Mouse (Mus musculus): Measurements from ENCODE around the gene Ttll11. TPM values are rescaled to one million over a fixed set of nuclear protein-coding genes. Genes with fewer than 3 reads are reported as not detected.

Ttll11 gene
- total RNA-seq, 1 experiment = 0.31 TPM

GRCm38 (mm10) chr2:35830966-35831903, 148.5 kb downstream of the Ttll11 start:
- H3K36me3 ChIP-seq (ENCODE audit: control insufficient read depth, insufficient read depth, low read length, poor library complexity, severe bottlenecking) = no peaks in the 10 kb centered on the region
- H3K4me1 ChIP-seq (ENCODE audit: control insufficient read depth in 2 of 2, insufficient read depth in 2 of 2, low read length in 2 of 2, poor library complexity in 1 of 2) = no peaks in the 10 kb centered on the region
- H3K27ac ChIP-seq (ENCODE audit: insufficient read depth, low read depth, low read length, poor library complexity, severe bottlenecking) = no peak overlapping the region
- H3K9me3 ChIP-seq (ENCODE audit: control insufficient read depth, insufficient read depth, low read depth, low read length) = no peaks in the 10 kb centered on the region
- H3K9ac ChIP-seq (ENCODE audit: insufficient read depth, low read depth, low read length, poor library complexity, severe bottlenecking) = no peak overlapping the region
- DNase-seq (ENCODE audit: low read depth, low spot score) = no peak
- in situ Hi-C loops (cut with MboI; ENCODE audit: low sequenced_read_pairs in 2 of 2, unreplicated experiment in 2 of 2) = no loop called here
- no peak overlapping the region for H3K4me3 ChIP-seq (ENCODE audit: insufficient read depth in 1 of 2, low read depth in 1 of 2, low read length in 2 of 2, poor library complexity in 1 of 2, severe bottlenecking in 1 of 2)
- TF ChIP-seq MAFK (IDR thresholded peaks at IDR 0.05; ENCODE audit: insufficient read depth, low read depth, low read length) (no peak), ZNF384 (IDR thresholded peaks at IDR 0.05; ENCODE audit: low read depth, low read length) (no peak), ZC3H11A (IDR thresholded peaks at IDR 0.05; ENCODE audit: borderline replicate concordance, low read depth, low read length) (no peak), CHD2 (IDR thresholded peaks at IDR 0.05; ENCODE audit: low read depth, low read length) (no peak), HCFC1 (IDR thresholded peaks at IDR 0.05; ENCODE audit: borderline replicate concordance, insufficient read depth, low read length) (no peak)

GRCm38 (mm10) chr2:35829136-35829535, 150.6 kb downstream of the Ttll11 start:
- DNase-seq (ENCODE audit: low read depth, low spot score) = no peak
- in situ Hi-C loops (cut with MboI; ENCODE audit: low sequenced_read_pairs in 2 of 2, unreplicated experiment in 2 of 2) = no loop called here
- H3K27ac ChIP-seq (ENCODE audit: insufficient read depth, low read depth, low read length, poor library complexity, severe bottlenecking) = no peak overlapping the region
- TF ChIP-seq ZNF384 (IDR thresholded peaks at IDR 0.05; ENCODE audit: low read depth, low read length) (no peak), CHD2 (IDR thresholded peaks at IDR 0.05; ENCODE audit: low read depth, low read length) (no peak), MAFK (IDR thresholded peaks at IDR 0.05; ENCODE audit: insufficient read depth, low read depth, low read length) (no peak)
- H3K9me3 ChIP-seq (ENCODE audit: control insufficient read depth, insufficient read depth, low read depth, low read length) = no peaks in the 10 kb centered on the region
- no peak overlapping the region for H3K4me3 ChIP-seq (ENCODE audit: insufficient read depth in 1 of 2, low read depth in 1 of 2, low read length in 2 of 2, poor library complexity in 1 of 2, severe bottlenecking in 1 of 2)
- H3K9ac ChIP-seq (ENCODE audit: insufficient read depth, low read depth, low read length, poor library complexity, severe bottlenecking) = no peak overlapping the region
- H3K36me3 ChIP-seq (ENCODE audit: control insufficient read depth, insufficient read depth, low read length, poor library complexity, severe bottlenecking) = no peaks in the 10 kb centered on the region
- no peaks in the 10 kb centered on the region for H3K4me1 ChIP-seq (ENCODE audit: control insufficient read depth in 2 of 2, insufficient read depth in 2 of 2, low read length in 2 of 2, poor library complexity in 1 of 2)

GRCm38 (mm10) chr2:35827886-35828285, 151.8 kb downstream of the Ttll11 start:
- no peak for TF ChIP-seq MAFK (IDR thresholded peaks at IDR 0.05; ENCODE audit: insufficient read depth, low read depth, low read length)
- TF ChIP-seq HCFC1 (IDR thresholded peaks at IDR 0.05; ENCODE audit: borderline replicate concordance, insufficient read depth, low read length) = no peak
- no peak for TF ChIP-seq CHD2 (IDR thresholded peaks at IDR 0.05; ENCODE audit: low read depth, low read length)
- no peak for TF ChIP-seq ZNF384 (IDR thresholded peaks at IDR 0.05; ENCODE audit: low read depth, low read length)
- no peak for TF ChIP-seq ZC3H11A (IDR thresholded peaks at IDR 0.05; ENCODE audit: borderline replicate concordance, low read depth, low read length)
- Histone ChIP-seq H3K4me1 (ENCODE audit: control insufficient read depth in 2 of 2, insufficient read depth in 2 of 2, low read length in 2 of 2, poor library complexity in 1 of 2) (no peaks in the 10 kb centered on the region), H3K4me3 (ENCODE audit: insufficient read depth in 1 of 2, low read depth in 1 of 2, low read length in 2 of 2, poor library complexity in 1 of 2, severe bottlenecking in 1 of 2) (no peak overlapping the region), H3K36me3 (ENCODE audit: control insufficient read depth, insufficient read depth, low read length, poor library complexity, severe bottlenecking) (no peaks in the 10 kb centered on the region), H3K9me3 (ENCODE audit: control insufficient read depth, insufficient read depth, low read depth, low read length) (no peaks in the 10 kb centered on the region), H3K27ac (ENCODE audit: insufficient read depth, low read depth, low read length, poor library complexity, severe bottlenecking) (no peak overlapping the region), H3K9ac (ENCODE audit: insufficient read depth, low read depth, low read length, poor library complexity, severe bottlenecking) (no peak overlapping the region)
- in situ Hi-C loops (cut with MboI; ENCODE audit: low sequenced_read_pairs in 2 of 2, unreplicated experiment in 2 of 2) = no loop called here
- no peak for DNase-seq (ENCODE audit: low read depth, low spot score)

- no peak for DNase-seq (ENCODE audit: low read depth, low spot score)
- no peak overlapping the region for H3K27ac ChIP-seq (ENCODE audit: insufficient read depth, low read depth, low read length, poor library complexity, severe bottlenecking)
- H3K4me1 ChIP-seq (ENCODE audit: control insufficient read depth in 2 of 2, insufficient read depth in 2 of 2, low read length in 2 of 2, poor library complexity in 1 of 2) = no peaks in the 10 kb centered on the region
- no peak overlapping the region for H3K9ac ChIP-seq (ENCODE audit: insufficient read depth, low read depth, low read length, poor library complexity, severe bottlenecking)
- H3K9me3 ChIP-seq (ENCODE audit: control insufficient read depth, insufficient read depth, low read depth, low read length) = no peaks in the 10 kb centered on the region
- in situ Hi-C loops (cut with MboI; ENCODE audit: low sequenced_read_pairs in 2 of 2, unreplicated experiment in 2 of 2) = no loop called here
- no peaks in the 10 kb centered on the region for H3K36me3 ChIP-seq (ENCODE audit: control insufficient read depth, insufficient read depth, low read length, poor library complexity, severe bottlenecking)
- TF ChIP-seq ZNF384 (IDR thresholded peaks at IDR 0.05; ENCODE audit: low read depth, low read length) = no peak
- TF ChIP-seq HCFC1 (IDR thresholded peaks at IDR 0.05; ENCODE audit: borderline replicate concordance, insufficient read depth, low read length) = no peak
- no peak for TF ChIP-seq MAFK (IDR thresholded peaks at IDR 0.05; ENCODE audit: insufficient read depth, low read depth, low read length)
- TF ChIP-seq CHD2 (IDR thresholded peaks at IDR 0.05; ENCODE audit: low read depth, low read length) = no peak
- no peak overlapping the region for H3K4me3 ChIP-seq (ENCODE audit: insufficient read depth in 1 of 2, low read depth in 1 of 2, low read length in 2 of 2, poor library complexity in 1 of 2, severe bottlenecking in 1 of 2)
Measured at GRCm38 (mm10) chr2:35825157-35825556, 154.6 kb downstream of the Ttll11 start.
